Mouse (Mus musculus) mature B cell (primary cell): ENCODE results near the gene Myof.

ENCODE experiments used
- in situ Hi-C: fragments of 300-500 bp; cut with MboI; formaldehyde crosslinking; loops from 2 replicates; pipeline ENCODE4 v1.14.3; 2019

Gene Myof

GRCm38 (mm10) chr19:37877511-37878167 is 165.7 kb downstream of the Myof start:
- in situ Hi-C loops = no loop called here

GRCm38 (mm10) chr19:37876605-37877245 is 166.7 kb downstream of the Myof start:
- in situ Hi-C loops = no loop called here

- in situ Hi-C loops = no loop called here
Observed at GRCm38 (mm10) chr19:37873499-37873898, 169.9 kb downstream of the Myof start.

GRCm38 (mm10) chr19:37867592-37867991 is 175.8 kb downstream of the Myof start:
- in situ Hi-C loops = no loop called here

GRCm38 (mm10) chr19:37866994-37867393 is 176.4 kb downstream of the Myof start:
- in situ Hi-C loops = no loop called here

- in situ Hi-C loops = no loop called here
Observed at GRCm38 (mm10) chr19:37861171-37861570, 182.2 kb downstream of the Myof start.

- in situ Hi-C loops = no loop called here
Observed at GRCm38 (mm10) chr19:37860267-37860666, 183.1 kb downstream of the Myof start.

GRCm38 (mm10) chr19:37858406-37859081 is 184.8 kb downstream of the Myof start:
- in situ Hi-C loops = no loop called here

GRCm38 (mm10) chr19:37852056-37852455 is 191.3 kb downstream of the Myof start:
- in situ Hi-C loops = no loop called here

GRCm38 (mm10) chr19:37851590-37852038 is 191.8 kb downstream of the Myof start:
- in situ Hi-C loops = no loop called here
